Mouse (Mus musculus): ENCODE results near the gene Bfar.
"Not testable (repeated sequence)": the region's sequence is repeated elsewhere in the genome, so short reads cannot be mapped to it uniquely, and the experiment has no call there.

Gene Bfar

DNA sequence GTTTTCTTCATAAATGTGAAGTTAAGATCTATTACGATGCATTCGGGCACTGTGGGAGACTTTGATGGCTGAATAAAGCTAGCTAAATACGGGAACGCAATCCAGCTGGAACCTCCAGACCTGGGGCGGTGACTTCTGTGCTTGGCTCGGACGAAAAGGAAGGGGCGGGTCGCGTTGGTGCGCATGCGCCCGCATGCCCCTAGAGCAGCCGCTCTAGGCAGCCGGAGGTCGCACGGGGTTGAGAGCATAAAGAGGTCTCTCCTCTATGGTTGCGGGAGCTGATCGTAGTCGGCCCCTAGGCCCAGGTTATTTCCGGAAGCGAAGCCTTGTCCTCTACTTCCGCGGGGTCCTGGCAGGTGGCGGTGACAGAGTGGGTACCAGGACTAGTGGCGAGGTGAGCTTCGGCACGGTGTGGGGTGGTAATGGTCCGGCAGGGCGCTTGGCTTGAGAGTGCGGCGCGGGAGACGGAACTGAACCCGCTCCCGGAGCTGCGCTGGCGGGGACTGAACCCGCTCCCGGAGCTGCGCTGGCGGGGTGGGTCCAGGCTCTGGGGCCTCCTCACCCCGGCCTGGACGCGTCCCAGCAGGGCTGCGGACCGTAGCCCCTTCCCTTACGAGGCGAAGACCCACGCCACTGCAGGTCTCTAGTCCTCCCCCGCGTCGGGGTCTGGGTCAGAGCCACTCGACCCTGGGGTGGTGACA is at the start of gene Bfar, which contains the start of gene 3110001I22Rik:
TSS of gene Bfar (plus strand) at position 174 of the 701 bp plus-strand sequence.
TSS of gene 3110001I22Rik (plus strand) at position 245 of the 701 bp plus-strand sequence.
- peak; percentile 91 for DNase-seq (ENCODE audit: low read depth, low spot score)

- DNase-seq (ENCODE audit: low read depth, low spot score) = peak; percentile 11
Observed at GRCm38 (mm10) chr16:13628345-13628744, 43.3 kb upstream of the Bfar start.

GRCm38 (mm10) chr16:13638198-13638597 is 33.5 kb upstream of the Bfar start:
- not testable (repeated sequence) for DNase-seq (ENCODE audit: low read depth, low spot score)

- DNase-seq (ENCODE audit: low read depth, low spot score) = no peak
Observed at GRCm38 (mm10) chr16:13639508-13639907, 32.1 kb upstream of the Bfar start.

DNA sequence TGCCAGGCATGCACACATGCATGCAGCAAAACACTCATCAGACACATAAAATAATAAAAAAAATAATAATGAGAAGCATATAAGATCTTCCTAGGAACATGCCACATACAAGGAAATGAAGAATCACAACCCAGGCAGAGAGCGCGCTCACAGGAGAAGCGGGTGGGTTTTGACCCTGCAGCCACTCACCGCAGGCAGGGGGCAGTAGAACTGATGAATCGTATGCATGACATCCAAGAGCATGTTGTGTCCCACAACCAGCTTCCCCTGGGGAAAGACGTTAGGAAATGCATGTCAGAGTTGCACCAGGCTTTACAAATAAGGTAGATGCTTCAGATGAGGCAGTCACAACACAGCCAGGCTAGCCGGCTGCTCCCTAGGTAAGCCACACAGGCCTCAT is 31.6 kb upstream of the Bfar start:
- DNase-seq (ENCODE audit: low read depth, low spot score) = no peak

GRCm38 (mm10) chr16:13644474-13644873 is 27.2 kb upstream of the Bfar start:
- DNase-seq (ENCODE audit: low read depth, low spot score) = no peak

GRCm38 (mm10) chr16:13645930-13646329 is 25.7 kb upstream of the Bfar start:
- no peak for DNase-seq (ENCODE audit: low read depth, low spot score)

- DNase-seq (ENCODE audit: low read depth, low spot score) = no peak
Observed at GRCm38 (mm10) chr16:13658886-13659285, 12.8 kb upstream of the Bfar start.

DNA sequence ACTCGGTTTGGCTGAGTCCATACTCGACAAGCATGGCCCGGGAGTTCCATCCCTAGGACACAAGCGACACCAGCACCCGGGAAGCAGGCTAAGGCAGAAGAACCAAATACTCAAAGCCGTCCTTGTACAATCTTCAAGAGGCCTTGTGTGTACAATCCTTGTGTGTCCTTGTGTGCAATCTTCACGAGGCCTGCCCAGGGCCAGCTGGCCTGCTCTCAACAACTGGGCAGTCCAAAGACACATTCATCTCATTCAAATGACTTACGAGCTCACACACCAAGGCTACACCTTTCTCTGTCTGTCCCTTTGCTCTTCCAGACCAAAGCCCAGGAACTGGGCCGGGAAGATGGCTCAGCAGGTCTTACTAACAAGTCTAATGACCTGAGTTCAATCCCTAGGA is 10.9 kb upstream of the Bfar start:
- no peak for DNase-seq (ENCODE audit: low read depth, low spot score)

DNA sequence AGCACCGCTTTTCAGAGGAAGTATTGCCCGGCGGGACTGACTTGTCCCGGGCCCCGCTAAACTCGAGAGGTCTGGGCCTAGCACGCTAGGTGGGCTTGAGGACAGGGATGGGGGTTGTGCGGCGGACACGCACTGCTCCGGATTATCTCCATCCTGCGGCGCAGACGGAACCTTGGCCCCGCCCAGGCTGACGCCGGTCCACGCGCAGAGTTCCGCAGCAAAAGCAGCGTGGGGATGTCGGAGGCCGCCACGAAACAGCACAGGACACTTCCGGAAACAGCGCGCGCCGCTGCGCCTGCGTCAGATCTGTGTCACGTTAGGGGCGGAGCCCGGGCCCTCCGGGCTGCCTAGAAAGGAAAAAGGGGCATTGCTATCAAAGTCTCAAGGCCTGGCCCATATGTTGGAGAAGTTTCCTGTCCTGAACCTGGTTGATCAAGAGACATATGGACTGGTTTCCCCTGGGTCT is 3.7 kb upstream of the Bfar start, which contains the start of gene Parn:
TSS of gene Parn (minus strand) at position 293 of the 466 bp plus-strand sequence.
- peak; percentile 90 for DNase-seq (ENCODE audit: low read depth, low spot score)

GRCm38 (mm10) chr16:13668402-13669108 is 3.1 kb upstream of the Bfar start:
- no peak for DNase-seq (ENCODE audit: low read depth, low spot score)

DNA sequence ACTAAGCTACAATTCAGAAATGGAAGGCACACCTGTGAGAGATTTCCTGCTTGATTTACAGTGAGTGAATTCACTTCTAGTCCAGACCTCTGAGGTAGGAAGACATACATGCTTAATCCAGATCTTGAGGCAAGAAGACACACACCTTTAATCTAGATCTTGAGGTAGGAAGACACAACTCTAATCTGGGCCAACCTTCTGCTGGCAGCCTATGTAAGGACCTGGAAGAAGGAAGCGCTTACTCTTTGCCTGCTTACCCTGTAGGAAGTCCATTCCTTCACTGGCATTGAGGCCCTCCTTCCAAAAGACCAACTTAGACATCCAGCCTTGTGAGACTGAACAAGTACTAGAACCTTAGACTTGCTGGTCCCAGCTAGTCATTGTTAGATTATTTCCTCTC is 2.4 kb upstream of the Bfar start:
- no peak for DNase-seq (ENCODE audit: low read depth, low spot score)

DNA sequence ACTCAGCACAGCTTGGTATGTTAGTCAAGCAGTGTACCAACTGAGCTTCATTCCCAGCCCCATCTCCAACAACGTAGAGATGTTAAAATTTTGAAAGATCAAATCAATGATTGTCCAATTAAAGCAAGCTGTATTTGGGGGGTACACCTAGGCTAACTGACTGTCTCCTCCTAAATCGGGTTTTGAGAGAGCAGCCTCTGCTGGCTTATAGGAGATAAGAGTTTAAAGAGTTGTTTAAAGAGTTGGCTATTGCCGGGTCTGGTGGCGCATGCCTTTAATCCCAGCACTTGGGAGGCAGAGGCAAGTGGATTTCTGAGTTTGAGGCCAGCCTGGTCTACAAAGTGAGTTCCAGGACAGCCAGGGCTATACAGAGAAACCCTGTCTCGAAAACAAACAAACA is 762 bp upstream of the Bfar start:
- DNase-seq (ENCODE audit: low read depth, low spot score) = not testable (repeated sequence)

GRCm38 (mm10) chr16:13672386-13672898 is 784 bp downstream of the Bfar start:
- no peak for DNase-seq (ENCODE audit: low read depth, low spot score)

GRCm38 (mm10) chr16:13673114-13673513 is 1.5 kb downstream of the Bfar start:
- no peak for DNase-seq (ENCODE audit: low read depth, low spot score)

DNA sequence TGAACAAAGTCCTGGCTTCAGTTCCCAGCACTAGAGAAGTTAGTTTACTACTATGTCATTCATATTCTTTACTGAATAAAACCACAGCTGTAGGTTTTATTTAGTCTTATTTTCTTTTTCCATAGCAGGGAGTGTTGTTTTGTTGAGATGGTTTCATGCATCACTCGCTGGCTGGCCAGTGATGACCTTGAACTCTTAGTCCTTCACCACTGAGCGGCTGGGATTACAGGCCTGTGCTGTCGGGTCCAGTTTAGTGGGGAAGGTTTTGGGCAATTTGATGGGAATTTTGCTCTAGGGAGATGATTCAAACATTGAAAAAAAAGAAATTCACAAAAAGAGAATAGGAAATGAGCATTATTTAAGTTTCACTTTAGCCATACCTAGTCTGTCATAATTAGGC is 2.9 kb downstream of the Bfar start:
- no peak for DNase-seq (ENCODE audit: low read depth, low spot score)

DNA sequence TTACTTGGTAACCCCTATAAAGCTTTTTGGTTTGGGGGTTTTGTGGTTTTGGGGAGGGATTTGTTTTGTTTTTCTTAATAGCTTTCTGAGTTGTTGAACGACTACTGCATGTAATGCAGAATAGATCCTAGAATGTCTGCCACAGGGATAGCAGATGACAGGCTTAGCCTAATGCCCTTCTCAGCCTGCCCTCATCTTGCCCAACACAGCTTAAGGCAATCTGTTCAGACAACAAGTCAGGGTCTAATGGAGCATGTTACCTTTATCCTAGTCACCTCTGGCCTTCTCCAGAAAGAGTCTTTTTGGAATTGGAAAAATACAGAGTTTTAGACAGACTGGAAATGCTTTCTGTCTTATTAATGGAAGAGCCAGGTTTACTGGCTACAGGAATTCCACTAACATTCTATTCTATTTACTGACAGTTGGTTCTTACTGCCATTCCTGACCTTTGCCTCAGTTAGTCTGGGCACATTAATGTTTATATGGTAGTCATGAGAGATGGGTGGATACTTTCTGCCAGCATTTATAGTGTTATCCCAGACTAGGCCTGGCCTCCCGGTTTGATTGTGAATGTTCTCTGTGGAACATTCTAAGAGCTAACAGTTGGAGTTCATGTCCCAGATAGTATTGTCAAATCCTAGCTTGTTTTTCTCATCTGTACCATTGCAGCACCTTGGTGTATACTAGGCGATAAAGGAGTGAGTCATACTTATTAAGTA is 7.1 kb downstream of the Bfar start:
- DNase-seq (ENCODE audit: low read depth, low spot score) = no peak

- DNase-seq (ENCODE audit: low read depth, low spot score) = no peak
Observed at GRCm38 (mm10) chr16:13698998-13699397, 27.3 kb downstream of the Bfar start.

GRCm38 (mm10) chr16:13702184-13702583 is 30.5 kb downstream of the Bfar start:
- DNase-seq (ENCODE audit: low read depth, low spot score) = no peak

DNA sequence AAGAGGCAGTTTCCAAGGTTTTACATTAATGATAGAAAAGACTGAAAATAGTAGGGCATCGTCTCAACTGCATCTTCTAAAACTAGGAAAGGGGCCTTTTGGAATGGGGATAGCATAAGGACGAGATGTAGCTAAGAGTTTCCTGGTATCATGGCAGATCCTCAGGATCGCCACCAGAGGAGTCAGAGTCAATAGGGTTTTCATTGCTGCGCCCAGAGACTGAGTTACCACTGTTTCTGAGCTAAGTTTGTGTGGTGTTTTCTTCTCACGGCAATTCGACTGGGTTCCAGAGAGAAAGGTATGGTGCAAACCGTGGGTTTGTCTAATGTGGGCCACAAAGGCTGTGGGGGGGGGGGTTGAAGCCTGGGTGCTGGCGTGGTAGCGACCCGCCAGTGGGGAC is 33.0 kb downstream of the Bfar start:
- DNase-seq (ENCODE audit: low read depth, low spot score) = no peak

DNA sequence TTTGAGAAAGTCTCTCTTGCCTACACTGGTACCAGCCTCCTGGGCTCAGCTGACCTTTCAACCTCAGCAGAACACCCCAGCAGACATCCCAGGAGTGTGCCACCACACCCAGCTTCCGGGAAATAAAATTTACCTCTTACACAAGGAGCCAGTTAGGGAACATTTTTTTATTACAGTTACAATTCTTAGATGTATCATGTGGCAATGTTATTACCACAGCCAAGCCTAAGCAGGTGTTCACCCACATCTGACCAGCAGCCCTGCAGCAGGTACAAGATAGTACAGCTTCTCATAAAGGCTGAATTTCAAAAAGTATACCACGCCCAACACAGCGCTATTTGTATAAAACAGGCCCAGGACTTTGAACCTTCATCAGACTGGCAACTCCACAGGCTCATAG is 43.3 kb downstream of the Bfar start:
- no peak for DNase-seq (ENCODE audit: low read depth, low spot score)
